Mouse (Mus musculus): ENCODE data around the gene Gm17019. TPM values are rescaled to one million over a fixed set of nuclear protein-coding genes. Genes with fewer than 3 reads are reported as not detected.
"Not testable (repeated sequence)": the region's sequence is repeated elsewhere in the genome, so short reads cannot be mapped to it uniquely, and the experiment has no call there.

Gm17019 gene
- polyA plus RNA-seq, 1 experiment from 2014 or later, result not detected

- 72% methylated on average over 3 of the region's 4 CpGs for WGBS
- H3K4me1 ChIP-seq (ENCODE audit: control insufficient read depth, insufficient read depth, low read length); H3K27ac ChIP-seq (ENCODE audit: low read length); H3K4me3 ChIP-seq (ENCODE audit: low read depth, low read length); H3K4me2 ChIP-seq (ENCODE audit: low read length); H3K9ac ChIP-seq (ENCODE audit: low read depth, low read length); H3K36me3 ChIP-seq (ENCODE audit: control insufficient read depth, insufficient read depth, low read length); ATAC-seq; H3K27me3 ChIP-seq (ENCODE audit: control insufficient read depth, insufficient read depth, low read depth, low read length); H3K9me3 ChIP-seq (replicated peaks; ENCODE audit: control insufficient read depth, low read length, poor library complexity, severe bottlenecking): not testable (repeated sequence)
Measured at GRCm38 (mm10) chr5:15040784-15041183, 8.0 kb upstream of the Gm17019 start.

GRCm38 (mm10) chr5:15039984-15040383 is 7.2 kb upstream of the Gm17019 start:
- peak; percentile 86 for ATAC-seq
- WGBS, result 80% methylated on average over 4 of the region's 4 CpGs
- not testable (repeated sequence) for H3K27me3 ChIP-seq (ENCODE audit: control insufficient read depth, insufficient read depth, low read depth, low read length); H3K9ac ChIP-seq (ENCODE audit: low read depth, low read length); H3K4me2 ChIP-seq (ENCODE audit: low read length); H3K27ac ChIP-seq (ENCODE audit: low read length); H3K4me1 ChIP-seq (ENCODE audit: control insufficient read depth, insufficient read depth, low read length); H3K9me3 ChIP-seq (replicated peaks; ENCODE audit: control insufficient read depth, low read length, poor library complexity, severe bottlenecking); H3K4me3 ChIP-seq (ENCODE audit: low read depth, low read length); H3K36me3 ChIP-seq (ENCODE audit: control insufficient read depth, insufficient read depth, low read length)

GRCm38 (mm10) chr5:15024316-15024715 is 8.5 kb downstream of the Gm17019 start:
- H3K9ac ChIP-seq (ENCODE audit: low read depth, low read length); H3K4me3 ChIP-seq (ENCODE audit: low read depth, low read length); H3K36me3 ChIP-seq (ENCODE audit: control insufficient read depth, insufficient read depth, low read length); H3K4me1 ChIP-seq (ENCODE audit: control insufficient read depth, insufficient read depth, low read length); H3K27ac ChIP-seq (ENCODE audit: low read length); ATAC-seq; H3K4me2 ChIP-seq (ENCODE audit: low read length); H3K27me3 ChIP-seq (ENCODE audit: control insufficient read depth, insufficient read depth, low read depth, low read length): not testable (repeated sequence)
- peaks cover 24% of the 10 kb centered on the region for H3K9me3 ChIP-seq (replicated peaks; ENCODE audit: control insufficient read depth, low read length, poor library complexity, severe bottlenecking)
- no CpG with 5 or more reads among the region's 1 CpGs for WGBS

- not testable (repeated sequence) for ATAC-seq; H3K4me1 ChIP-seq (ENCODE audit: control insufficient read depth, insufficient read depth, low read length); H3K27me3 ChIP-seq (ENCODE audit: control insufficient read depth, insufficient read depth, low read depth, low read length); H3K27ac ChIP-seq (ENCODE audit: low read length); H3K4me2 ChIP-seq (ENCODE audit: low read length); H3K9ac ChIP-seq (ENCODE audit: low read depth, low read length); H3K4me3 ChIP-seq (ENCODE audit: low read depth, low read length); H3K36me3 ChIP-seq (ENCODE audit: control insufficient read depth, insufficient read depth, low read length)
- 62% methylated on average over 2 of the region's 2 CpGs for WGBS
- peaks cover 22% of the 10 kb centered on the region for H3K9me3 ChIP-seq (replicated peaks; ENCODE audit: control insufficient read depth, low read length, poor library complexity, severe bottlenecking)
Measured at GRCm38 (mm10) chr5:15020067-15020466, 12.7 kb downstream of the Gm17019 start.

GRCm38 (mm10) chr5:15010639-15011582 is 21.9 kb downstream of the Gm17019 start:
- H3K4me2 ChIP-seq (ENCODE audit: low read length); H3K36me3 ChIP-seq (ENCODE audit: control insufficient read depth, insufficient read depth, low read length); H3K4me3 ChIP-seq (ENCODE audit: low read depth, low read length); H3K27ac ChIP-seq (ENCODE audit: low read length); H3K9ac ChIP-seq (ENCODE audit: low read depth, low read length); H3K27me3 ChIP-seq (ENCODE audit: control insufficient read depth, insufficient read depth, low read depth, low read length); H3K4me1 ChIP-seq (ENCODE audit: control insufficient read depth, insufficient read depth, low read length): not testable (repeated sequence)
- WGBS, result 82% methylated on average over 11 of the region's 11 CpGs
- peaks cover 17% of the 10 kb centered on the region for H3K9me3 ChIP-seq (replicated peaks; ENCODE audit: control insufficient read depth, low read length, poor library complexity, severe bottlenecking)
- ATAC-seq, result 0 out of 2 replicates have a peak, but pooled peaks have one; percentile 32

- ATAC-seq, result 0 out of 2 replicates have a peak, but pooled peaks have one; percentile 49
- 58% methylated on average over 3 of the region's 3 CpGs for WGBS
Measured at GRCm38 (mm10) chr5:15006907-15007306, 25.9 kb downstream of the Gm17019 start.

GRCm38 (mm10) chr5:15006288-15006687 is 26.5 kb downstream of the Gm17019 start:
- not testable (repeated sequence) for ATAC-seq; H3K9ac ChIP-seq (ENCODE audit: low read depth, low read length); H3K4me1 ChIP-seq (ENCODE audit: control insufficient read depth, insufficient read depth, low read length); H3K36me3 ChIP-seq (ENCODE audit: control insufficient read depth, insufficient read depth, low read length); H3K27ac ChIP-seq (ENCODE audit: low read length); H3K4me3 ChIP-seq (ENCODE audit: low read depth, low read length); H3K27me3 ChIP-seq (ENCODE audit: control insufficient read depth, insufficient read depth, low read depth, low read length); H3K4me2 ChIP-seq (ENCODE audit: low read length)
- H3K9me3 ChIP-seq (replicated peaks; ENCODE audit: control insufficient read depth, low read length, poor library complexity, severe bottlenecking), result peaks cover 26% of the 10 kb centered on the region
- 67% methylated on average over 3 of the region's 3 CpGs for WGBS

More at GRCm38 (mm10) chr5:15006907-15007306, 25.9 kb downstream of the Gm17019 start:
- H3K27me3 ChIP-seq (ENCODE audit: control insufficient read depth, insufficient read depth, low read depth, low read length); H3K9ac ChIP-seq (ENCODE audit: low read depth, low read length); H3K27ac ChIP-seq (ENCODE audit: low read length); H3K36me3 ChIP-seq (ENCODE audit: control insufficient read depth, insufficient read depth, low read length); H3K4me2 ChIP-seq (ENCODE audit: low read length); H3K4me3 ChIP-seq (ENCODE audit: low read depth, low read length); H3K4me1 ChIP-seq (ENCODE audit: control insufficient read depth, insufficient read depth, low read length): not testable (repeated sequence)
- H3K9me3 ChIP-seq (replicated peaks; ENCODE audit: control insufficient read depth, low read length, poor library complexity, severe bottlenecking), result peaks cover 28% of the 10 kb centered on the region

- 64% methylated on average over 2 of the region's 4 CpGs for WGBS
- H3K36me3 ChIP-seq (ENCODE audit: control insufficient read depth, insufficient read depth, low read length); H3K4me3 ChIP-seq (ENCODE audit: low read depth, low read length); H3K4me2 ChIP-seq (ENCODE audit: low read length); H3K4me1 ChIP-seq (ENCODE audit: control insufficient read depth, insufficient read depth, low read length); H3K27ac ChIP-seq (ENCODE audit: low read length); H3K9ac ChIP-seq (ENCODE audit: low read depth, low read length); H3K27me3 ChIP-seq (ENCODE audit: control insufficient read depth, insufficient read depth, low read depth, low read length): not testable (repeated sequence)
- peaks cover 22% of the 10 kb centered on the region for H3K9me3 ChIP-seq (replicated peaks; ENCODE audit: control insufficient read depth, low read length, poor library complexity, severe bottlenecking)
- ATAC-seq, result peak; percentile 60; the same call in 1 of the 2 replicates
Measured at GRCm38 (mm10) chr5:15005584-15005983, 27.2 kb downstream of the Gm17019 start.
